Mouse (Mus musculus) liver, adult 2 months (tissue): Measurements from ENCODE around the gene Ino80b. TPM values are rescaled to one million over a fixed set of nuclear protein-coding genes. Genes with fewer than 3 reads are reported as not detected.
A peak's percentile ranks its signal among the peaks of the same experiment; 100 is the strongest.

Source experiments
- DNase-seq: peaks from one replicate; pipeline ENCODE4 v3.0.0-alpha.2; 2011; ENCODE audit warnings: low read depth, low spot score; ENCODE audit errors: extremely low read depth
- H3K27ac ChIP-seq: fragments of 200-500 bp; replicated peaks from 2 replicates; pipeline ENCODE4 v1.5.1; 2012; ENCODE audit warnings: low read depth, mild to moderate bottlenecking, control low read depth, inconsistent platforms, low read length; ENCODE audit not compliant: insufficient read depth
- H3K27me3 ChIP-seq: fragments of 200-500 bp; 2 replicates; pipeline ENCODE4 v1.6.1; 2012; ENCODE audit warnings: mild to moderate bottlenecking, moderate library complexity, low read length, inconsistent platforms; ENCODE audit not compliant: control insufficient read depth, insufficient read depth
- H3K36me3 ChIP-seq: fragments of 200-500 bp; 2 replicates; pipeline ENCODE4 v1.6.1; 2012; ENCODE audit warnings: low read length, inconsistent platforms; ENCODE audit not compliant: control insufficient read depth, insufficient read depth
- H3K4me1 ChIP-seq: fragments of 200-500 bp; 2 replicates; pipeline ENCODE4 v1.6.1; 2011; ENCODE audit warnings: low read length; ENCODE audit not compliant: control insufficient read depth, insufficient read depth
- H3K4me3 ChIP-seq: fragments of 200-500 bp; 2 replicates; pipeline ENCODE4 v1.5.1; 2011; ENCODE audit warnings: low read depth, mild to moderate bottlenecking, control low read depth, low read length, moderate library complexity; ENCODE audit not compliant: insufficient read depth
- H3K79me2 ChIP-seq: fragments of 200-500 bp; 2 replicates; pipeline ENCODE4 v1.6.1; 2012; ENCODE audit warnings: inconsistent platforms, mild to moderate bottlenecking, low read length, moderate library complexity; ENCODE audit not compliant: control insufficient read depth, insufficient read depth
- H3K9ac ChIP-seq: fragments of 200-500 bp; 2 replicates; pipeline ENCODE4 v1.6.1; 2012; ENCODE audit warnings: low read depth, mild to moderate bottlenecking, control low read depth, inconsistent platforms, low read length
- CTCF ChIP-seq: fragments of 200-500 bp; IDR thresholded peaks from 2 replicates; pipeline ENCODE4 v1.5.1; 2011; ENCODE audit warnings: low read depth, low read length, control low read depth
- POLR2A ChIP-seq: fragments of 200-500 bp; IDR thresholded peaks from 2 replicates; pipeline ENCODE4 v1.6.1; 2011; ENCODE audit warnings: low read length, control low read depth; ENCODE audit not compliant: insufficient read depth; ENCODE audit errors: extremely low read depth
- WGBS: fragments of 180-500 bp; shearing (Covaris S2); methylation state at CpG from one replicate; pipeline ENCODE4 v1.1.7; 2018; 5-methylcytosine and 5-hydroxymethylcytosine counted together
- polyA plus RNA-seq: library from polyadenylated mRNA; depleted of rRNA; stranded (reverse); fragments of >200 nt; gene quantifications from 2 replicates; pipeline ENCODE4 v1.2.3, GENCODE M21; 2012
- total RNA-seq: library from RNA; depleted of rRNA; stranded (reverse); fragments of >200 nt; gene quantifications from 2 replicates; pipeline ENCODE4 v1.2.3, GENCODE M21; 2014

Gene Ino80b
- total and polyA plus RNA-seq, 2 experiments = 10.3 to 23.8 TPM

DNA sequence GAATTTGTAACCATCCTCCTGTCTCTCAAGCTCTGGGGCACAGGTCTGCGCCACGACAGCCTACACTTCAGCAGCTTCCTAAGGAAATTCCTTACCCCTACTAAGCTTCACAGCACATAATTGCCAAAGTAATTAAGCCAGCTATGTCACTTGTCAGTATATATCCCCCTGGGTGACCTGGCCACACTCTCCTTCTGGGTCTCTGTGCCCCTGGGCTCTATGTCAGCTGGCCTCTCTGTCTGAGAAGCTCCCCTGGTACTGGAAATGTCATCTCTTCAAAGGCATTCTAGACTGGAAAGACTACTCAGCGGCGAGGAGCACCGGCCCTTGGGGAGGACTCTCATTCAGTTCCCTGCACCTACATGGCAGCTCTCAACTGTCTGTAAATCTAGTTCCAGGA, 2.3 kb downstream of the Ino80b start:
- peaks cover 14% of the 10 kb centered on the region for H3K4me1 ChIP-seq
- H3K36me3 ChIP-seq = no peaks in the 10 kb centered on the region; the same call in 1 of the 2 replicates
- DNase-seq = no peak
- H3K4me3 ChIP-seq = no peak overlapping the region
- TF ChIP-seq CTCF = no peak
- TF ChIP-seq POLR2A = no peak
- WGBS = 94% methylated on average over 5 of the region's 5 CpGs
- H3K9ac ChIP-seq = no peak overlapping the region
- no peaks in the 10 kb centered on the region for H3K27me3 ChIP-seq
- no peak overlapping the region for H3K27ac ChIP-seq
- H3K79me2 ChIP-seq = no peaks in the 10 kb centered on the region

DNA sequence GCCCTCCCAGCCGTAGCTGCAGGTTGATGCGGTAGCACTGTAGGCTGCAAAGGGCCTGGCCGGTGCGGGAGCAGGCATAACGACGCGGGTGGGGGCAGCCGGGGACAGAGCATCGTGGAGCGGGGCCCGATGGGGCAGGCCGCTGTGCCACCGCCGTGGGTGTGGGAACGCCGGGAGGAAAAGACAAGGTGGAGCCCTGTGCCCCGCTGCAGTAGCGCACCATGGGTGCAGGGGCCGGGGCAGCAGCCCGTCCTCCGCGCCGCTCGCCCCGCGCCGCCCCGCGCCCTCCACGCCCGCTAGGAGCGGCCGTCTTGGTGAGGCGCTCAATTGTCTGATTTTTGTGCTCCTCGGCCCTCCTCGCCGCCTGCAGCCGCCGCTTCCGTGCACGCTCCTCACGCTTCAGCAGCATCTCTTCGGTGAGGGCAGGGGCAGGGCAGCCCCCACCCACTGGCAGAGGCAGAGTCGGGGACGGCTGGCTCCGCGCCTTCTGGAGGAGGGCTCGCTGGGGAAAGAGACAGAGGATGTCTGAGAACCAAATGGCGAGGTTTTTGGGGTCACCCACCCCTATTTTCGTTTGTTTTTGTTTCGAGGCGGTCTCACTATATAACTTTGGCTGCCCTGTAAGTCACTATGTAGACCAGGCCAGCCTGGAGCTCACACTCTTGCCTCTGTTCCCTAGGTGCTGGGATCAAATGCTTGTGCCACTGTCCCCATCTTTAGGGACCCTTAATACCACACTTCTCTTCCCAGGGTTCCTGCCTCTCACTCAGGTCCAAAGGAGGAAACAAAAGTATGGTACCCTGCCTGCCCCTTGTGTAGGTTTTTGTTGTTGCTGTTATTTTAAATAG, 3.1 kb downstream of the Ino80b start:
- peak overlapping the region; percentile 58 for H3K4me3 ChIP-seq
- peak overlapping the region; percentile 73 for H3K9ac ChIP-seq
- no peaks in the 10 kb centered on the region for H3K27me3 ChIP-seq
- H3K27ac ChIP-seq = peak overlapping the region; percentile 43
- 17% methylated on average over 52 of the region's 52 CpGs for WGBS
- no peaks in the 10 kb centered on the region for H3K79me2 ChIP-seq
- DNase-seq = no peak
- no peak for TF ChIP-seq CTCF
- TF ChIP-seq POLR2A = no peak
- no peaks in the 10 kb centered on the region; the same call in 1 of the 2 replicates for H3K36me3 ChIP-seq
- peaks cover 14% of the 10 kb centered on the region for H3K4me1 ChIP-seq

DNA sequence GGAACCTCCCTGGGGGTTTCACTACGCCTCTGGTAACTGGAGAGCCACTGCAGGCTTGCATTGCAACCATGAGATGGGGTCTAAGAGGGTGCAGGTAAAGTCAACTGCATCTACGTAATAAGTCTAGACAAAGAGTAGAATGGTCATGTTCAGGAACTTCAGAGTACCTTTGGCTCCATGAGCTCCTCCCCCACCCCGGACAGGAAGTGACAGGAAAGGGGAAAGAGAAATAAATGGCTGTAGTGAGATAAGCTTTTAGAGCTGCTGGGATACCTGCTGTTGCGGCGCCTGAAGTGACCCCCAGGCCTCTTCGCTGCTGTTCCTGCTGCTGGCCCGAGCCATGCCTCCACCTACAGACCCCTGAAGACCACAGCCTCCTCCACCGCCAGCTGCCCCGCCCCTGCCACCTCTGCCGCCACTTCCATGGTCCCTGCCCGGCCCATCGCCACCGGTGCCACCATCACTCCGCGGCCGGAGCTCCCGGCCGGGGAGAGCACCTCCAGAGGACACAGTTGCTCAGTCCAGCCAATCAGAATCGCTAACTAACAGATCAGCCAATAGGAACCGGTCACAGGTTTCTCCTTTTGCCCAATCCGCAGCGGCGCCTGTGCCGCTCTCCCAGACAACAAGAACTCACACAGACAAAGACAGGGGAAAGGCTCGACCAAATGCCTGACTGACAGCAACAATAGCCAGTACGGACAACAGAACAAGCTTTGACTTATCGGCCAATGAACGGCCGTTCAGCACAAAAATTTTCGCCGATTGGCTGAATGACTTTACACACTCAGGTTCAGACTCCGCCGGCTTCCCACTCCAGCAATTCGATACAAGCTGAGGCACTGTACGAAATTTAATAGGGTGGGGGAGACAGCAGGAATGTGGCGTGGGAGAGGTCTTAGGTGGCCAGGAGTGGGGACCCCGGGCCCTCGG, 4.0 kb downstream of the Ino80b start, which contains the start of gene Wbp1:
Gene Wbp1 (minus strand): TSS at position 630 of the 933 bp plus-strand sequence.
- no peaks in the 10 kb centered on the region; the same call in 1 of the 2 replicates for H3K36me3 ChIP-seq
- H3K27ac ChIP-seq = peak within 1 kb of the TSS; percentile 62
- DNase-seq = peak; percentile 99
- no peaks in the 10 kb centered on the region for H3K79me2 ChIP-seq
- no peaks in the 10 kb centered on the region for H3K27me3 ChIP-seq
- H3K4me3 ChIP-seq = peak within 1 kb of the TSS; percentile 75
- H3K4me1 ChIP-seq = peaks cover 18% of the 10 kb centered on the region
- TF ChIP-seq CTCF = no peak
- TF ChIP-seq POLR2A = peak; percentile 71
- peak within 1 kb of the TSS; percentile 82 for H3K9ac ChIP-seq
- under 1% methylated on average over 38 of the region's 38 CpGs for WGBS

DNA sequence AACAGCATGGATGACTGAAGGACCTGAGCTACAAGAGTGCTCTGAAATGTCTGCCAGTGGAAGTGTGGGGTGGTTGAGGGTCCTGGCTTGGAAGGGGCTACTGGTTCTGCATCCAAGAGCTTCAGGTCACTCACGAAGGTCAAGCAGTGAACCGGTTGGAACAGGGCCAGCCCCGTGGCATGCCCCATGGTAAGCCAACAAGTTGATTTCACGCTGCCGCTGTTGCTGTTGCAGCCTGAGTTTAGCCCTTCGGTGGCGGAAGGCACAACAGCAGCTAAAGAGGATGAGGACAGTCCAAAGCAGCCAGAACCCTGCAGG, 5.5 kb downstream of the Ino80b start:
- H3K27ac ChIP-seq = no peak overlapping the region
- no peak overlapping the region for H3K4me3 ChIP-seq
- H3K79me2 ChIP-seq = peaks cover 4% of the 10 kb centered on the region; the same call in 1 of the 2 replicates
- DNase-seq = no peak
- no peak overlapping the region for H3K9ac ChIP-seq
- H3K27me3 ChIP-seq = no peaks in the 10 kb centered on the region
- H3K36me3 ChIP-seq = no peaks in the 10 kb centered on the region; the same call in 1 of the 2 replicates
- WGBS = 23% methylated on average over 7 of the region's 7 CpGs
- no peak for TF ChIP-seq POLR2A
- TF ChIP-seq CTCF = no peak
- H3K4me1 ChIP-seq = peaks cover 14% of the 10 kb centered on the region

DNA sequence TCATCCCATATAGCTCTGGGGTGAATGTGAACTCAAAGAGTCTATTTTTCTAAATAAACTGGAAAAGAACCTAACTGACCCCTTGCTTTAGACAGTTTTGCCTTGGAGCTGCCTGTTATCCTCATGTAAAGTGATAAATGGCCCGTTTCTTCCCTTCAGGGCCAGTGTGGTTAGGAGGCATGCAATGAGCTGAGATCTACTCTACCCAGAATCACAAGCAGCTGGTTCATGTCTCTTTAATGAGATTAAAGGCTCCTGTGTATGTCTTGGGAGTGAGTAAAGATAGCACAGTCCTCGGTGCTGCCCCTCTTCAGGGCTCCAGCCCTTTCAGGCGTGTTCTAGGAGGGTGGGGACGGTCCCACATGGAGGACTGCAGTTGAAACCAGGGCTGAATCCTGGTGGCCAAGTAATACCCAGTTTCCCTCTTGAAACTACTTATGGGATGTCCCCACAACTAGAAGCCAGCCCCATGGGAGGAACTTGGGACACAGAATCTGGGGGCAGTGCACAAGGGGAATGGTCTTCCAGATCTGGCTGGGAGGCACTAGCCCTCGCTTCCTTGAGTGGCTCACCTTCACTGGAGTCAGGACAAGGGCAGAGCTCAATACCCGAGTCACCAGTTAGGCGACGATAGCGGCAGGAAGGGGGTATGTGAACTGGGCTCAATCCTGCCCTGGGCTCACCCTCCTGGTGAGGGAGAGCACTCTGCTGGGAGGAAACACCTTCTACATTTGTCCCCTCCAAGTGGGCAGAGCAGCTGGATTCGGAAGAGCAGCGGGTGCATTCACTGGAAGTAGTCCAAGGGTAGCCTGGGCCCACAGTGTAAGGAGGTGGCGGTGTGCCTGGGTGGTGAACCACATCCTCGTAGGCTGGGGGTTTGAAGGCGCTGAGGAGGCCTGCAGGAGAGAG, 6.2 kb downstream of the Ino80b start:
- DNase-seq = no peak
- TF ChIP-seq POLR2A (no peak), CTCF (no peak)
- Histone ChIP-seq H3K27me3 (no peaks in the 10 kb centered on the region), H3K4me1 (peaks cover 18% of the 10 kb centered on the region), H3K27ac (no peak overlapping the region), H3K9ac (no peak overlapping the region), H3K36me3 (no peaks in the 10 kb centered on the region; the same call in 1 of the 2 replicates), H3K79me2 (peaks cover 4% of the 10 kb centered on the region; the same call in 1 of the 2 replicates), H3K4me3 (no peak overlapping the region)
- WGBS = 87% methylated on average over 14 of the region's 14 CpGs
